Mouse (Mus musculus) MEL (cell line): ENCODE results near the gene H2-M10.5. TPM values are rescaled to one million over a fixed set of nuclear protein-coding genes. Genes with fewer than 3 reads are reported as not detected.
"Not testable (repeated sequence)": the region's sequence is repeated elsewhere in the genome, so short reads cannot be mapped to it uniquely, and the experiment has no call there.

Source experiments
- DNase-seq: peaks from one replicate; pipeline ENCODE4 v3.0.0; 2011; ENCODE audit warnings: low read depth, low spot score
- H3K27ac ChIP-seq: 2 replicates; pipeline ENCODE4 v1.5.1; 2012; ENCODE audit warnings: low read depth, mild to moderate bottlenecking, control low read depth, low read length, moderate library complexity; ENCODE audit not compliant: control insufficient read depth
- H3K27me3 ChIP-seq, 2 experiments: fragments of 150-350 bp in 1 of 2; sonication (generic) in 1 of 2; 2 replicates each; pipeline ENCODE4 v1.6.1; 2012; ENCODE audit warnings: low read length in 2 of 2, mild to moderate bottlenecking in 2 of 2, improper control_type of control experiment in 1 of 2, moderate library complexity in 1 of 2; ENCODE audit not compliant: insufficient read depth in 2 of 2, control insufficient read depth in 1 of 2
- H3K36me3 ChIP-seq, 2 experiments: 2 replicates each; pipeline ENCODE4 v1.6.1; 2012 to 2014; ENCODE audit warnings: low read length in 2 of 2, improper control_type of control experiment in 1 of 2, inconsistent platforms in 1 of 2, mild to moderate bottlenecking in 1 of 2; ENCODE audit not compliant: insufficient read depth in 2 of 2, control insufficient read depth in 1 of 2
- H3K4me1 ChIP-seq, 2 experiments: fragments of 150-350 bp in 1 of 2; sonication (generic) in 1 of 2; 2 replicates each; pipeline ENCODE4 v1.6.1; 2012; ENCODE audit warnings: low read length in 2 of 2, improper control_type of control experiment in 1 of 2, mild to moderate bottlenecking in 1 of 2; ENCODE audit not compliant: insufficient read depth in 2 of 2, control insufficient read depth in 1 of 2
- H3K4me3 ChIP-seq, 2 experiments: fragments of 150-350 bp in 1 of 2; sonication (generic) in 1 of 2; 2 replicates each; pipeline ENCODE4 v1.5.1; 2012; ENCODE audit warnings: low read depth in 2 of 2, low read length in 2 of 2, mild to moderate bottlenecking in 2 of 2, moderate library complexity in 2 of 2, control low read depth in 1 of 2, improper control_type of control experiment in 1 of 2; ENCODE audit not compliant: control insufficient read depth in 1 of 2, insufficient read depth in 1 of 2
- H3K79me2 ChIP-seq: 2 replicates; pipeline ENCODE4 v1.6.1; 2012; ENCODE audit warnings: mild to moderate bottlenecking, low read length, moderate library complexity; ENCODE audit not compliant: control insufficient read depth, poor library complexity, insufficient read depth
- H3K9ac ChIP-seq: 2 replicates; pipeline ENCODE4 v1.6.1; 2012; ENCODE audit warnings: low read depth, mild to moderate bottlenecking, control low read depth, low read length, moderate library complexity; ENCODE audit not compliant: control insufficient read depth, poor library complexity, severe bottlenecking
- H3K9me3 ChIP-seq: fragments of 150-350 bp; sonication (generic); replicated peaks from 2 replicates; pipeline ENCODE4 v1.6.1; 2012; ENCODE audit warnings: mild to moderate bottlenecking, low read length, improper control_type of control experiment, moderate library complexity; ENCODE audit not compliant: insufficient read depth
- CHD2 ChIP-seq: IDR thresholded peaks from 2 replicates; pipeline ENCODE4 v1.6.1; 2011; ENCODE audit warnings: low read length, improper control_type of control experiment
- CTCF ChIP-seq, 3 experiments: IDR thresholded peaks in 2 of 3; conservative IDR thresholded peaks in 1 of 3; 2 replicates each; pipeline ENCODE4 v1.5.1; 2011 to 2012; ENCODE audit warnings: low read length in 3 of 3, low read depth in 2 of 3, mild to moderate bottlenecking in 2 of 3, improper control_type of control experiment in 1 of 3, inconsistent platforms in 1 of 3, mixed read lengths in 1 of 3, moderate library complexity in 1 of 3; ENCODE audit not compliant: control insufficient read depth in 1 of 3, insufficient read depth in 1 of 3, poor library complexity in 1 of 3, severe bottlenecking in 1 of 3
- EP300 ChIP-seq, 2 experiments: IDR thresholded peaks; 2 replicates each; pipeline ENCODE4 v1.6.1; 2011; ENCODE audit warnings: improper control_type of control experiment in 2 of 2, low read length in 2 of 2, low read depth in 1 of 2, mild to moderate bottlenecking in 1 of 2
- ETS1 ChIP-seq: IDR thresholded peaks from 2 replicates; pipeline ENCODE4 v1.6.1; 2012; ENCODE audit warnings: low read depth, mild to moderate bottlenecking, inconsistent platforms, low read length, improper control_type of control experiment, moderate library complexity
- GATA1 ChIP-seq: IDR thresholded peaks from 2 replicates; pipeline ENCODE4 v1.6.1; 2011; ENCODE audit warnings: low read depth, low read length, improper control_type of control experiment
- MAFK ChIP-seq: IDR thresholded peaks from 2 replicates; pipeline ENCODE4 v1.6.1; 2011; ENCODE audit warnings: low read depth, mild to moderate bottlenecking, low read length, improper control_type of control experiment, borderline replicate concordance
- MAX ChIP-seq: IDR thresholded peaks from 2 replicates; pipeline ENCODE4 v1.6.1; 2011; ENCODE audit warnings: low read length, improper control_type of control experiment
- MYC ChIP-seq: IDR thresholded peaks from 2 replicates; pipeline ENCODE4 v1.6.1; 2011; ENCODE audit warnings: low read depth, mild to moderate bottlenecking, low read length, improper control_type of control experiment, moderate library complexity
- NRF1 ChIP-seq: IDR thresholded peaks from 2 replicates; pipeline ENCODE4 v1.6.1; 2014; ENCODE audit warnings: low read depth, mild to moderate bottlenecking, inconsistent platforms, low read length, improper control_type of control experiment, moderate library complexity; ENCODE audit not compliant: poor library complexity, insufficient read depth, severe bottlenecking
- POLR2A ChIP-seq, 2 experiments: IDR thresholded peaks; 2 replicates each; pipeline ENCODE4 v1.6.1; 2011 to 2012; ENCODE audit warnings: low read length in 2 of 2, mild to moderate bottlenecking in 2 of 2, control low read depth in 1 of 2, improper control_type of control experiment in 1 of 2, low read depth in 1 of 2, moderate library complexity in 1 of 2; ENCODE audit not compliant: control insufficient read depth in 1 of 2, insufficient read depth in 1 of 2, poor library complexity in 1 of 2
- RAD21 ChIP-seq: IDR thresholded peaks from 2 replicates; pipeline ENCODE4 v1.6.1; 2011; ENCODE audit warnings: mild to moderate bottlenecking, low read depth, low read length, improper control_type of control experiment
- SMC3 ChIP-seq: IDR thresholded peaks from 2 replicates; pipeline ENCODE4 v1.6.1; 2011; ENCODE audit warnings: low read depth, low read length, improper control_type of control experiment
- TAL1 ChIP-seq: IDR thresholded peaks from 2 replicates; pipeline ENCODE4 v1.6.1; 2012; ENCODE audit warnings: mild to moderate bottlenecking, inconsistent platforms, low read length, moderate library complexity, mixed read lengths
- TBP ChIP-seq: IDR thresholded peaks from 2 replicates; pipeline ENCODE4 v1.8.0; 2011; ENCODE audit warnings: low read depth, low read length, improper control_type of control experiment
- TCF12 ChIP-seq: IDR thresholded peaks from 2 replicates; pipeline ENCODE4 v1.6.1; 2014; ENCODE audit warnings: low read depth, mild to moderate bottlenecking, inconsistent platforms, low read length, improper control_type of control experiment, moderate library complexity
- ZC3H11A ChIP-seq: IDR thresholded peaks from 2 replicates; pipeline ENCODE4 v1.6.1; 2012; ENCODE audit warnings: low read depth, mild to moderate bottlenecking, inconsistent platforms, low read length, improper control_type of control experiment
- ZNF384 ChIP-seq: IDR thresholded peaks from 2 replicates; pipeline ENCODE4 v1.6.1; 2012; ENCODE audit warnings: low read depth, mild to moderate bottlenecking, inconsistent platforms, low read length, improper control_type of control experiment
- polyA plus RNA-seq, 2 experiments: library from polyadenylated mRNA; stranded (reverse) in 1 of 2; unstranded in 1 of 2; fragments of >175 nt in 1 of 2; fragments of >200 nt in 1 of 2; gene quantifications; 2 replicates each; pipeline versions ENCODE4 v1.2.1 to v1.2.4; 2012; ENCODE audit warnings: low replicate concordance in 2 of 2, low read depth in 1 of 2; ENCODE audit not compliant: insufficient read length in 2 of 2, insufficient read depth in 1 of 2, missing spikeins in 1 of 2
- total RNA-seq: library from RNA; depleted of rRNA; stranded (reverse); fragments of 300-350 nt; gene quantifications from 2 replicates; pipeline ENCODE4 v1.2.3, GENCODE M21; 2012

H2-M10.5 gene
- total and polyA plus RNA-seq, 3 experiments: not detected

- not testable (repeated sequence) for H3K9me3 ChIP-seq, H3K4me3 ChIP-seq, H3K27me3 ChIP-seq, H3K79me2 ChIP-seq, H3K4me1 ChIP-seq, H3K27ac ChIP-seq, H3K9ac ChIP-seq, H3K36me3 ChIP-seq
- peak; percentile 78 for DNase-seq
- TF ChIP-seq MYC (peak; percentile 51; the same call in 1 of the 2 replicates), ZC3H11A (peak; percentile 27; the same call in 1 of the 2 replicates), RAD21 (peak; percentile 65), MAX (0 out of 2 replicates have a peak, but pooled peaks have one; percentile 33), CTCF (IDR thresholded peaks at IDR 0.05 in 2 of 3, conservative IDR thresholded peaks at IDR 0.05 in 1 of 3; ENCODE audit: control insufficient read depth in 1 of 3, insufficient read depth in 1 of 3, low read depth in 2 of 3, low read length in 3 of 3, poor library complexity in 1 of 3, severe bottlenecking in 1 of 3) (peak; percentile 49 to 69 (median 63)), SMC3 (peak; percentile 48)
These were observed 16.1 kb downstream of the H2-M10.5 start for GRCm38 (mm10) chr17:36788801-36789200.

GRCm38 (mm10) chr17:36799493-36799892 is 26.8 kb downstream of the H2-M10.5 start:
- no peak overlapping the region for H3K9ac ChIP-seq
- H3K4me1 ChIP-seq: no peaks in the 10 kb centered on the region
- H3K79me2 ChIP-seq: no peaks in the 10 kb centered on the region
- H3K9me3 ChIP-seq: no peaks in the 10 kb centered on the region
- TF ChIP-seq CHD2 (no peak), TAL1 (no peak), TBP (no peak), ETS1 (no peak), CTCF (IDR thresholded peaks at IDR 0.05 in 2 of 3, conservative IDR thresholded peaks at IDR 0.05 in 1 of 3; ENCODE audit: control insufficient read depth in 1 of 3, insufficient read depth in 1 of 3, low read depth in 2 of 3, low read length in 3 of 3, poor library complexity in 1 of 3, severe bottlenecking in 1 of 3) (no peak), GATA1 (no peak), EP300 (IDR thresholded peaks at IDR 0.05; ENCODE audit: low read depth in 1 of 2, low read length in 2 of 2) (no peak), TCF12 (no peak), MAFK (no peak), ZNF384 (no peak), NRF1 (no peak), MYC (no peak), POLR2A (IDR thresholded peaks at IDR 0.05; ENCODE audit: control insufficient read depth in 1 of 2, insufficient read depth in 1 of 2, low read depth in 1 of 2, low read length in 2 of 2, poor library complexity in 1 of 2) (no peak)
- H3K36me3 ChIP-seq: no peaks in the 10 kb centered on the region
- H3K27ac ChIP-seq: no peak overlapping the region
- H3K27me3 ChIP-seq: peaks cover 4 to 10% of the 10 kb centered on the region in 2 experiments
- H3K4me3 ChIP-seq: no peak overlapping the region
- DNase-seq: no peak

- H3K27ac ChIP-seq, DNase-seq, H3K79me2 ChIP-seq, H3K9ac ChIP-seq, H3K4me3 ChIP-seq, H3K9me3 ChIP-seq, H3K36me3 ChIP-seq, H3K4me1 ChIP-seq: not testable (repeated sequence)
- peaks cover 8 to 12% of the 10 kb centered on the region in 2 experiments for H3K27me3 ChIP-seq
These were observed 27.3 kb downstream of the H2-M10.5 start for GRCm38 (mm10) chr17:36799921-36800462.
